Mouse (Mus musculus): ENCODE results near the gene Ccdc110. TPM values are rescaled to one million over a fixed set of nuclear protein-coding genes. Genes with fewer than 3 reads are reported as not detected.
A peak's percentile ranks its signal among the peaks of the same experiment; 100 is the strongest.

Ccdc110 gene
- polyA plus RNA-seq, 1 experiment from 2014 or later, result not detected

- H3K27me3 ChIP-seq (ENCODE audit: low read depth, poor library complexity, severe bottlenecking), result no peaks in the 10 kb centered on the region
- no peak overlapping the region for H3K27ac ChIP-seq (replicated peaks)
- no peaks in the 10 kb centered on the region for H3K9me3 ChIP-seq (replicated peaks)
- H3K4me3 ChIP-seq, result no peak overlapping the region
- WGBS, result 90% methylated on average over 15 of the region's 15 CpGs
- H3K4me1 ChIP-seq, result peaks cover 3% of the 10 kb centered on the region; the same call in 1 of the 2 replicates
- no peak for DNase-seq (ENCODE audit: low spot score)
- no peaks in the 10 kb centered on the region for H3K36me3 ChIP-seq
Measured at GRCm38 (mm10) chr8:45918891-45919290, 15.5 kb upstream of the Ccdc110 start.

DNA sequence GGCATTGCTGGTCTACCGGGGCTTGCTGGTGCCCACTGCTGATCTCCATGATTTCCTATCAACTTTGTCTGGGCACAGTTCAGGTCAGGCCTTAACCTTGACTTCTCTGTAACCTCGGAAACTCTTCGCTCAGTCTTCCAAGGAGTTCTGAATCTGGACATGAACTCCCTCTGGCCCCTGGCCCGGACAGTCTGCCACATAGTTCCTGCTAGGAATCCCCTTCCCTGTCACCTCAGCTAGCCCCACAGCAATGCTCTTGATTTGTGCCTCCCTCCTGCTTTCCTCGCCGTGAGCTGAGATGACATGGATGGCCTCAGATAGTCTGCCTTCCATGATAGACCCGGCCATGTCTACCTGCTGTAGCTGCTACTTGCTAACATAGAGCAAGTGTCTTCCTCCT lies 14.0 kb upstream of the Ccdc110 start:
- Histone ChIP-seq H3K36me3 (no peaks in the 10 kb centered on the region), H3K27ac (replicated peaks) (no peak overlapping the region), H3K9me3 (replicated peaks) (no peaks in the 10 kb centered on the region), H3K4me3 (no peak overlapping the region), H3K4me1 (peaks cover 3% of the 10 kb centered on the region; the same call in 1 of the 2 replicates), H3K27me3 (ENCODE audit: low read depth, poor library complexity, severe bottlenecking) (no peaks in the 10 kb centered on the region)
- 87% methylated on average over 7 of the region's 7 CpGs for WGBS
- no peak for DNase-seq (ENCODE audit: low spot score)

DNA sequence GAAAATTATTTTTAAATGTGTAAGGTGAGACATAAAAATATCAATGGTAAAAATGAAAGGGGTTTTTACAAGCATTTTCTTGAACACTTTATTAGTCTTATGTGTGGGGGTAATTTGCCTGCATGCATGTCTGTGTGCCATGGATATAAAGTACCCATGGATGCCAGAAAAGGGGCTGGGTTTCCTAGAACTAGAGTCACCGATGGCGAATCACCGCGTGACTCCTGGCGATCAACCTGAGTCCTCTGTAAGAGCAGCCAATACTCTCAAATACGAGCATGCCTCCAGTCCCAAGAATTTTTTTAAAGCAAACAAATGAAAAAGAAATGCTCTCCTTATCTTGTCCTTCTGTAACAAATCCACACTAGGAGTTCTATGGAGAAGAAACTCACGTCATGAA lies 12.3 kb upstream of the Ccdc110 start:
- H3K4me1 ChIP-seq, result no peaks in the 10 kb centered on the region
- no peak for DNase-seq (ENCODE audit: low spot score)
- 96% methylated on average over 7 of the region's 7 CpGs for WGBS
- no peaks in the 10 kb centered on the region for H3K36me3 ChIP-seq
- no peak overlapping the region for H3K4me3 ChIP-seq
- no peaks in the 10 kb centered on the region for H3K9me3 ChIP-seq (replicated peaks)
- H3K27ac ChIP-seq (replicated peaks), result no peak overlapping the region
- H3K27me3 ChIP-seq (ENCODE audit: low read depth, poor library complexity, severe bottlenecking), result no peaks in the 10 kb centered on the region

GRCm38 (mm10) chr8:45936986-45937385 lies 2.6 kb downstream of the Ccdc110 start:
- no peak for DNase-seq (ENCODE audit: low spot score)
- H3K27me3 ChIP-seq (ENCODE audit: low read depth, poor library complexity, severe bottlenecking), result peaks cover 5% of the 10 kb centered on the region; the same call in 1 of the 2 replicates
- WGBS, result 85% methylated on average over 9 of the region's 9 CpGs

GRCm38 (mm10) chr8:45946283-45946682 lies 11.9 kb downstream of the Ccdc110 start:
- Histone ChIP-seq H3K27ac (replicated peaks) (no peak overlapping the region), H3K36me3 (no peaks in the 10 kb centered on the region), H3K27me3 (ENCODE audit: low read depth, poor library complexity, severe bottlenecking) (no peaks in the 10 kb centered on the region), H3K4me3 (no peak overlapping the region), H3K9me3 (replicated peaks) (no peaks in the 10 kb centered on the region), H3K4me1 (no peaks in the 10 kb centered on the region)
- DNase-seq (ENCODE audit: low spot score), result no peak
- 90% methylated on average over 4 of the region's 4 CpGs for WGBS

More at GRCm38 (mm10) chr8:45936986-45937385, 2.6 kb downstream of the Ccdc110 start:
- no peak overlapping the region for H3K27ac ChIP-seq (replicated peaks)
- H3K9me3 ChIP-seq (replicated peaks), result no peaks in the 10 kb centered on the region
- no peaks in the 10 kb centered on the region for H3K36me3 ChIP-seq
- H3K4me1 ChIP-seq, result peaks cover 4% of the 10 kb centered on the region
- no peak overlapping the region for H3K4me3 ChIP-seq

GRCm38 (mm10) chr8:45950622-45951021 lies 16.2 kb downstream of the Ccdc110 start:
- H3K27ac ChIP-seq (replicated peaks), result no peak overlapping the region
- no peaks in the 10 kb centered on the region for H3K4me1 ChIP-seq
- no peaks in the 10 kb centered on the region for H3K27me3 ChIP-seq (ENCODE audit: low read depth, poor library complexity, severe bottlenecking)
- H3K9me3 ChIP-seq (replicated peaks), result no peaks in the 10 kb centered on the region
- no peaks in the 10 kb centered on the region for H3K36me3 ChIP-seq
- 56% methylated on average over 2 of the region's 2 CpGs for WGBS
- no peak overlapping the region for H3K4me3 ChIP-seq
- no peak for DNase-seq (ENCODE audit: low spot score)

DNA sequence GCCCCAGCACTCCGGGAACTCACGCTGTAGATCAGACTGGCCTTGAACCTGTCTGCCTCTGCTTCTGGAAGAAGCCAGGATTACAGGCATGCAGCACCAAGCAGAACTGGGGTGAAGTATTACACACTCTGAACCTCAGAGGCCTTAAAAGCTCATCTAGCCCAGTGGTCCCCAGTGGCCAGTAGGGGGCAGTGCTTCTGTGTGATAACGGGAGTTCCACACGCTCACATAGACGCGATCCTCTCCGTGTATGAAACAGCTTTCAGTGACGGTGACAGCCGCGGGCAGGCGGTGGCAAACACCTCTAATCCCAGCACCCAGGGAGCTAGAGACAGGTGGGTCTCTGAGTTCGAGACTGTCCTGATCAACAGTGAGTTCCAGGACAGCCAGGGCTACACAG lies 36.5 kb downstream of the Ccdc110 start:
- Histone ChIP-seq H3K9me3 (replicated peaks) (peaks cover 6% of the 10 kb centered on the region), H3K4me3 (no peak overlapping the region), H3K27ac (replicated peaks) (no peak overlapping the region), H3K36me3 (peaks cover 9% of the 10 kb centered on the region), H3K4me1 (peaks cover 14% of the 10 kb centered on the region), H3K27me3 (ENCODE audit: low read depth, poor library complexity, severe bottlenecking) (no peaks in the 10 kb centered on the region)
- no peak for DNase-seq (ENCODE audit: low spot score)
- 97% methylated on average over 12 of the region's 12 CpGs for WGBS

- 80% methylated on average over 8 of the region's 8 CpGs for WGBS
- Histone ChIP-seq H3K4me1 (peaks cover 20% of the 10 kb centered on the region), H3K4me3 (peak overlapping the region; percentile 73), H3K27ac (replicated peaks) (peak overlapping the region; percentile 90; the same call in 1 of the 2 replicates), H3K27me3 (ENCODE audit: low read depth, poor library complexity, severe bottlenecking) (no peaks in the 10 kb centered on the region), H3K9me3 (replicated peaks) (peaks cover 12% of the 10 kb centered on the region), H3K36me3 (peaks cover 22% of the 10 kb centered on the region)
- no peak for DNase-seq (ENCODE audit: low spot score)
Measured at GRCm38 (mm10) chr8:45973988-45974505, 39.6 kb downstream of the Ccdc110 start.

- no peaks in the 10 kb centered on the region for H3K27me3 ChIP-seq (ENCODE audit: low read depth, poor library complexity, severe bottlenecking)
- H3K4me1 ChIP-seq, result peaks cover 20% of the 10 kb centered on the region
- H3K9me3 ChIP-seq (replicated peaks), result peaks cover 12% of the 10 kb centered on the region
- peaks cover 28% of the 10 kb centered on the region for H3K36me3 ChIP-seq
- peak within 1 kb of the TSS; percentile 73 for H3K4me3 ChIP-seq
- peak within 1 kb of the TSS; percentile 90 for H3K27ac ChIP-seq (replicated peaks)
- WGBS, result under 1% methylated on average over 57 of the region's 57 CpGs
- DNase-seq (ENCODE audit: low spot score), result peak; percentile 98
Measured at GRCm38 (mm10) chr8:45975126-45975836, 40.9 kb downstream of the Ccdc110 start, which contains the start of the genes 1700029J07Rik and Ufsp2. Gene 1700029J07Rik, minus strand, starts transcription at chr8:45975252. Gene Ufsp2, plus strand, starts transcription at chr8:45975528.

DNA sequence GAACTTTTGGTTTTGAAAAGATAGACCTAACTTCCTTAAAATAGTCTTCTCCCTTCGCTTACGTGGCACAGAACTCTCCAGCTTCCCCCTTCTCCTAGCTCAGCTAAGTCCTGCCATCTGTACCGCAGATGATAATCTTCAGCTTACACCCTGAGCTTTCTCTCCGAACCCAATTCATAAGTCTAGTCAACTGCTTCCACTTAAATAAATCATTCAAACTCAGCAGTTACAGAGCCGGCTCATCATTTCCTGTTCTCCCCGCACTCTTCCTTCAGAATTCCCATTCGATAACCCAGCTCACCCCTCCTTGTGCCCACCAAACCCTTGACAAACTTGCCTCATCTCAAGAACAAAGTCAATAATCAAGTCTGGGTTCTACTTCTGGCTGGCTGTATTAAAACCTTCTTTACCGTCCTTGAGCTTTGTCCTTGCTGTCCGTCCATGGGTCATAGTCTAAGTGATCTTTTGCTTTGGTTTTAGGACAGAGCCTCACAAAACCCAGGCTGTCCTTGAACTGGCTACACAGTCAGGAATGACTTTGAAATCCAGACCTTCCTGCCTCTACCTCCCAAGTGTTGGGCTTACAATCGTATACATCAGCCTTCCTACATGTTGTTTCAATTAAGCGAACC lies 41.5 kb downstream of the Ccdc110 start:
- Histone ChIP-seq H3K27me3 (ENCODE audit: low read depth, poor library complexity, severe bottlenecking) (no peaks in the 10 kb centered on the region), H3K4me1 (peaks cover 20% of the 10 kb centered on the region), H3K36me3 (peaks cover 29% of the 10 kb centered on the region), H3K4me3 (peak overlapping the region; percentile 73), H3K9me3 (replicated peaks) (peaks cover 9% of the 10 kb centered on the region), H3K27ac (replicated peaks) (peak overlapping the region; percentile 90)
- WGBS, result 74% methylated on average over 11 of the region's 11 CpGs
- no peak for DNase-seq (ENCODE audit: low spot score)

DNA sequence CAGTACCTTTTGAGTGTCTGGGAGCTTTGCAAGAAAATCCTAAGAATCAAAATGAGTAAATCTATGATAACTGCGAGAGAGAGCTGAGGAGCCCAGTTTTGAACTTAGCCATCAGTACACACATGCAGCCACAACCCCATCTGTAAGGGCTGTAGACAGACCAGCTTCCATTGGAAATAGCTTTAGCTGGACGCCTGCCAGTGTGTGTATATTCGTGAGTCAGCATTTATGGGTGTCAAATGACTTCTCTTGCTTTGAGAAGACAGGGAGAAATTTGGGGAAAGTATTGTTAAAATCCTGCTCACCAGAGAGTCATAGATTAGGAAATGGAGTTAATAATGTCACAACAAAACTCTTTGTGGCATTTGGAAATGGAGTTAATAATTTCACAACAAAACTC lies 52.2 kb downstream of the Ccdc110 start:
- H3K4me3 ChIP-seq, result no peak overlapping the region
- WGBS, result 88% methylated on average over 3 of the region's 3 CpGs
- H3K27ac ChIP-seq (replicated peaks), result no peak overlapping the region
- H3K4me1 ChIP-seq, result no peaks in the 10 kb centered on the region
- H3K27me3 ChIP-seq (ENCODE audit: low read depth, poor library complexity, severe bottlenecking), result no peaks in the 10 kb centered on the region
- no peak for DNase-seq (ENCODE audit: low spot score)
- H3K9me3 ChIP-seq (replicated peaks), result no peaks in the 10 kb centered on the region
- peaks cover 63% of the 10 kb centered on the region for H3K36me3 ChIP-seq

DNA sequence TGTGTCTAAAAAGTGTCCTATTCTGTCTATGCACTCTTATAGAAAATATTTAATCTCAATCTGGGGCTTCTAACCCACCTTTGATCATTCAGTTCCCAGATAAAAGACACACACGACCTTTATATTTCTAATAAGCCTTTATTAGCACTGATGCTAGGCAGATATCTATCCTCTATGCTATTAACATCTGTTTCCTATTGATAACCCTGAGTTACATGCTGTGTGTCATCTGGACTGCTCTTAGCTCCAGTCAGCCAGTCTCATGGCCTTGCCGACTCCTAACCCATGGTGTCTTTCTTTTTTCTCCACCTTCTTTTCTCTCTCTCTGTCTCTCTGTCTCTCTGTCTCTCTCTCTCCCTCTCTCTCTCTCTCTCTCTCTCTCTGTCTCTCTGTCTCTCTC lies 53.8 kb downstream of the Ccdc110 start:
- Histone ChIP-seq H3K4me3 (no peak overlapping the region), H3K27ac (replicated peaks) (no peak overlapping the region), H3K4me1 (no peaks in the 10 kb centered on the region), H3K9me3 (replicated peaks) (no peaks in the 10 kb centered on the region), H3K27me3 (ENCODE audit: low read depth, poor library complexity, severe bottlenecking) (no peaks in the 10 kb centered on the region), H3K36me3 (peaks cover 54% of the 10 kb centered on the region)
- 70% methylated on average over 2 of the region's 2 CpGs for WGBS
- no peak for DNase-seq (ENCODE audit: low spot score)

Data from midbrain, embryonic 10.5 days (tissue).